Mouse (Mus musculus) kidney, embryonic 15.5 days (tissue): ENCODE results near the gene Gm1553. TPM values are rescaled to one million over a fixed set of nuclear protein-coding genes. Genes with fewer than 3 reads are reported as not detected.

ENCODE experiments used
- ATAC-seq: fragments of 200-750 bp; cut with Nextera tagmentation; replicated peaks from 2 replicates; pipeline ENCODE4 v1.8.0; 2017; ENCODE audit warnings: moderate TSS enrichment; ENCODE audit not compliant: low FRiP score
- H3K27ac ChIP-seq: fragments of 300-500 bp; sonication (generic); 2 replicates; pipeline ENCODE4 v1.5.1; 2015; ENCODE audit warnings: mild to moderate bottlenecking, inconsistent platforms
- H3K27me3 ChIP-seq: fragments of 300-500 bp; sonication (generic); 2 replicates; pipeline ENCODE4 v1.6.1; 2015; ENCODE audit warnings: inconsistent platforms
- H3K36me3 ChIP-seq: fragments of 300-500 bp; sonication (generic); 2 replicates; pipeline ENCODE4 v1.6.1; 2015; ENCODE audit warnings: inconsistent platforms
- H3K4me1 ChIP-seq: fragments of 300-500 bp; sonication (generic); 2 replicates; pipeline ENCODE4 v1.6.1; 2015; ENCODE audit warnings: inconsistent platforms
- H3K4me2 ChIP-seq: fragments of 300-500 bp; sonication (generic); 2 replicates; pipeline ENCODE4 v1.6.1; 2015; ENCODE audit warnings: moderate library complexity, mild to moderate bottlenecking, inconsistent platforms
- H3K4me3 ChIP-seq: fragments of 300-500 bp; sonication (generic); replicated peaks from 2 replicates; pipeline ENCODE4 v1.5.1; 2015; ENCODE audit warnings: mild to moderate bottlenecking, inconsistent platforms
- H3K9ac ChIP-seq: fragments of 300-500 bp; sonication (generic); 2 replicates; pipeline ENCODE4 v1.6.1; 2015; ENCODE audit warnings: mild to moderate bottlenecking, inconsistent platforms
- H3K9me3 ChIP-seq: fragments of 300-500 bp; sonication (generic); replicated peaks from 2 replicates; pipeline ENCODE4 v1.6.1; 2016; ENCODE audit warnings: inconsistent platforms
- WGBS: fragments of 180-500 bp; shearing (Covaris S2); methylation state at CpG from one replicate; pipeline ENCODE4 v1.1.7; 2015; ENCODE audit warnings: mixed read lengths; 5-methylcytosine and 5-hydroxymethylcytosine counted together
- polyA plus RNA-seq: library from polyadenylated mRNA; unstranded; fragments of >200 nt; fragmentation: Nextera tagmentation; extraction: Ambion mirVana; gene quantifications from 2 replicates; pipeline ENCODE4 v1.2.1, GENCODE M21; 2015

Gm1553 gene
- polyA plus RNA-seq, result not detected in 2 replicates

GRCm38 (mm10) chr10:82492518-82492917 is at the start of gene Gm1553:
TSS of gene Gm1553 (minus strand) at chr10:82492618.
- H3K27me3 ChIP-seq, result no peaks in the 10 kb centered on the region
- no peak within 1 kb of the TSS for H3K27ac ChIP-seq
- H3K36me3 ChIP-seq, result no peaks in the 10 kb centered on the region
- H3K9me3 ChIP-seq, result no peaks in the 10 kb centered on the region
- no peaks in the 10 kb centered on the region for H3K4me1 ChIP-seq
- H3K9ac ChIP-seq, result no peak within 1 kb of the TSS
- H3K4me2 ChIP-seq, result no peak within 1 kb of the TSS
- WGBS, result 94% methylated on average over 2 of the region's 2 CpGs
- ATAC-seq, result no peak
- H3K4me3 ChIP-seq, result no peak within 1 kb of the TSS

Other genes starting within 250 kb of the Gm1553 start
- gene 4932415D10Rik, start 176.0 kb downstream of the Gm1553 start, polyA plus RNA-seq, result not detected in 2 replicates
- gene Gm4924, start 138.4 kb downstream of the Gm1553 start, polyA plus RNA-seq, result 11.6 and 12.2 TPM in 2 replicates
- gene 1190007I07Rik, start 130.6 kb upstream of the Gm1553 start, polyA plus RNA-seq, result 49.7 and 51.3 TPM in 2 replicates
- gene Tdg, start 137.2 kb upstream of the Gm1553 start, polyA plus RNA-seq, result 153 and 154 TPM in 2 replicates
- gene Glt8d2, start 198.0 kb upstream of the Gm1553 start, polyA plus RNA-seq, result 4.0 and 5.0 TPM in 2 replicates
- gene Hcfc2, start 203.5 kb upstream of the Gm1553 start, polyA plus RNA-seq, result 33.2 and 33.3 TPM in 2 replicates